Mouse (Mus musculus) ES-Bruce4 (cell line): ENCODE measurements around the gene Ddn.

Experiments
- CTCF ChIP-seq: IDR thresholded peaks from one replicate; pipeline ENCODE4 v1.8.1; 2011; ENCODE audit warnings: low read depth, low read length
- POLR2A ChIP-seq: IDR thresholded peaks from one replicate; pipeline ENCODE4 v1.8.1; 2011; ENCODE audit warnings: low read length; ENCODE audit not compliant: insufficient read depth

DNA sequence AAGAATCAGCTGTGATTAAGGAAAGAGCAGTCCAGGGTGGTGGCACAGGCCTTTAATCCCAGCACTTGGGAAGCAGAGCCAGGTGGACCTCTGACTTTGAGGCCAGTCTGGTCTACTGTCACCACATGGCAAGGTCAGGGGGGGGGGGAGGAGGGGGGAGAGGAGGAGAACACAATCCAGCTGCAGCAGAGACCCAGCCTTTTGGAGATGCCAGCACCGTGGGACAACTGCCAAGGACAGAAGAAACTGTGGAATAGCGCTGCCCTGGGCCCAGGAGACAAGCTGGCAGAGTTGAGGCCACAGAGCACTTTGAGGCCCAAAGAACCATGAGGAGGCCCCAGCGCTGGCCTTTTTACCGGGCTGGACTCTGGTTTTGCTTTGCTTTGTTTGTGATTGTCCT lies 43.4 kb downstream of the Ddn start:
- no peak for TF ChIP-seq CTCF
- TF ChIP-seq POLR2A: no peak
